Mouse (Mus musculus) midbrain, embryonic 12.5 days (tissue): ENCODE data around the gene Itln1. TPM values are rescaled to one million over a fixed set of nuclear protein-coding genes. Genes with fewer than 3 reads are reported as not detected.
"Not testable (repeated sequence)": the region's sequence is repeated elsewhere in the genome, so short reads cannot be mapped to it uniquely, and the experiment has no call there.

Experiments used
- ATAC-seq: fragments of 200-750 bp; cut with Nextera tagmentation; 2 replicates; pipeline ENCODE4 v1.8.0; 2017; ENCODE audit warnings: low read depth, moderate TSS enrichment, moderate library complexity; ENCODE audit not compliant: low FRiP score
- H3K27ac ChIP-seq: fragments of 300-500 bp; sonication (generic); replicated peaks from 2 replicates; pipeline ENCODE4 v1.5.1; 2016; ENCODE audit warnings: mild to moderate bottlenecking
- H3K27me3 ChIP-seq: fragments of 300-500 bp; sonication (generic); 2 replicates; pipeline ENCODE4 v1.6.1; 2016; ENCODE audit warnings: mild to moderate bottlenecking
- H3K36me3 ChIP-seq: fragments of 300-500 bp; sonication (generic); 2 replicates; pipeline ENCODE4 v1.6.1; 2016
- H3K4me1 ChIP-seq: fragments of 300-500 bp; sonication (generic); 2 replicates; pipeline ENCODE4 v1.6.1; 2016
- H3K4me2 ChIP-seq: fragments of 300-500 bp; sonication (generic); replicated peaks from 2 replicates; pipeline ENCODE4 v1.6.1; 2016; ENCODE audit warnings: mild to moderate bottlenecking, moderate library complexity
- H3K4me3 ChIP-seq: fragments of 300-500 bp; sonication (generic); 2 replicates; pipeline ENCODE4 v1.5.1; 2016; ENCODE audit warnings: mild to moderate bottlenecking
- H3K9ac ChIP-seq: fragments of 300-500 bp; sonication (generic); replicated peaks from 2 replicates; pipeline ENCODE4 v1.6.1; 2016; ENCODE audit warnings: mild to moderate bottlenecking, moderate library complexity
- H3K9me3 ChIP-seq: fragments of 300-500 bp; sonication (generic); 2 replicates; pipeline ENCODE4 v1.6.1; 2016; ENCODE audit warnings: mild to moderate bottlenecking
- WGBS: fragments of 180-500 bp; shearing (Covaris S2); methylation state at CpG from one replicate; pipeline ENCODE4 v1.1.7; 2016; 5-methylcytosine and 5-hydroxymethylcytosine counted together
- polyA plus RNA-seq: library from polyadenylated mRNA; unstranded; fragments of >200 nt; fragmentation: Nextera tagmentation; extraction: Ambion mirVana; gene quantifications from 2 replicates; pipeline ENCODE4 v1.2.1, GENCODE M21; 2016

Itln1 gene
- polyA plus RNA-seq, 1 experiment from 2014 or later = not detected

- Histone ChIP-seq H3K4me2 (no peak overlapping the region), H3K27me3 (no peaks in the 10 kb centered on the region), H3K4me3 (no peak overlapping the region), H3K27ac (no peak overlapping the region), H3K9me3 (peaks cover 3% of the 10 kb centered on the region; the same call in 1 of the 2 replicates), H3K36me3 (no peaks in the 10 kb centered on the region), H3K9ac (no peak overlapping the region), H3K4me1 (no peaks in the 10 kb centered on the region)
- WGBS = 76% methylated on average over 8 of the region's 8 CpGs
- ATAC-seq = no peak
Observed at GRCm38 (mm10) chr1:171477123-171477522, 58.0 kb downstream of the Itln1 start.

GRCm38 (mm10) chr1:171473920-171474640, 61.0 kb downstream of the Itln1 start:
- Histone ChIP-seq H3K36me3 (no peaks in the 10 kb centered on the region), H3K4me1 (no peaks in the 10 kb centered on the region), H3K4me2 (no peak overlapping the region), H3K27me3 (no peaks in the 10 kb centered on the region; the same call in 1 of the 2 replicates), H3K4me3 (no peak overlapping the region), H3K9ac (no peak overlapping the region), H3K27ac (no peak overlapping the region), H3K9me3 (no peaks in the 10 kb centered on the region)
- ATAC-seq = no peak
- WGBS = 70% methylated on average over 9 of the region's 9 CpGs

- H3K9ac ChIP-seq = no peak overlapping the region
- 80% methylated on average over 4 of the region's 4 CpGs for WGBS
- H3K9me3 ChIP-seq = no peaks in the 10 kb centered on the region
- ATAC-seq = no peak
- H3K4me2 ChIP-seq = no peak overlapping the region
- no peaks in the 10 kb centered on the region; the same call in 1 of the 2 replicates for H3K27me3 ChIP-seq
- H3K4me1 ChIP-seq = no peaks in the 10 kb centered on the region
- no peak overlapping the region for H3K27ac ChIP-seq
- no peak overlapping the region for H3K4me3 ChIP-seq
- no peaks in the 10 kb centered on the region for H3K36me3 ChIP-seq
Observed at GRCm38 (mm10) chr1:171473506-171473905, 61.6 kb downstream of the Itln1 start.

GRCm38 (mm10) chr1:171471941-171472340, 63.2 kb downstream of the Itln1 start:
- not testable (repeated sequence) for H3K27ac ChIP-seq, H3K36me3 ChIP-seq, H3K4me2 ChIP-seq, H3K9me3 ChIP-seq, ATAC-seq, H3K4me1 ChIP-seq, H3K4me3 ChIP-seq, H3K9ac ChIP-seq, H3K27me3 ChIP-seq
- WGBS = 95% methylated on average over 8 of the region's 8 CpGs

- Histone ChIP-seq H3K36me3 (no peaks in the 10 kb centered on the region), H3K9me3 (no peaks in the 10 kb centered on the region), H3K27ac (no peak overlapping the region), H3K4me1 (no peaks in the 10 kb centered on the region), H3K4me3 (no peak overlapping the region), H3K4me2 (no peak overlapping the region), H3K27me3 (no peaks in the 10 kb centered on the region; the same call in 1 of the 2 replicates), H3K9ac (no peak overlapping the region)
- 44% methylated on average over 1 of the region's 1 CpGs for WGBS
- ATAC-seq = no peak
Observed at GRCm38 (mm10) chr1:171471452-171471851, 63.6 kb downstream of the Itln1 start.

GRCm38 (mm10) chr1:171470896-171471295, 64.2 kb downstream of the Itln1 start:
- no peaks in the 10 kb centered on the region for H3K36me3 ChIP-seq
- no peaks in the 10 kb centered on the region for H3K4me1 ChIP-seq
- H3K9ac ChIP-seq = no peak overlapping the region
- H3K27me3 ChIP-seq = no peaks in the 10 kb centered on the region; the same call in 1 of the 2 replicates
- H3K4me3 ChIP-seq = no peak overlapping the region
- ATAC-seq = no peak
- no peak overlapping the region for H3K4me2 ChIP-seq
- no peak overlapping the region for H3K27ac ChIP-seq
- no peaks in the 10 kb centered on the region for H3K9me3 ChIP-seq
- WGBS = 94% methylated on average over 5 of the region's 5 CpGs

- Histone ChIP-seq H3K9ac (no peak overlapping the region), H3K27ac (no peak overlapping the region), H3K4me3 (no peak overlapping the region), H3K36me3 (no peaks in the 10 kb centered on the region), H3K4me2 (no peak overlapping the region), H3K9me3 (no peaks in the 10 kb centered on the region), H3K4me1 (no peaks in the 10 kb centered on the region), H3K27me3 (no peaks in the 10 kb centered on the region; the same call in 1 of the 2 replicates)
- no peak for ATAC-seq
- 33% methylated on average over 7 of the region's 7 CpGs for WGBS
Observed at GRCm38 (mm10) chr1:171470371-171470871, 64.7 kb downstream of the Itln1 start.

- no peak for ATAC-seq
- Histone ChIP-seq H3K4me3 (no peak overlapping the region), H3K27me3 (no peaks in the 10 kb centered on the region; the same call in 1 of the 2 replicates), H3K27ac (no peak overlapping the region), H3K9ac (no peak overlapping the region), H3K4me1 (no peaks in the 10 kb centered on the region), H3K4me2 (no peak overlapping the region), H3K36me3 (no peaks in the 10 kb centered on the region), H3K9me3 (no peaks in the 10 kb centered on the region)
- WGBS = 97% methylated on average over 3 of the region's 3 CpGs
Observed at GRCm38 (mm10) chr1:171469678-171470077, 65.4 kb downstream of the Itln1 start.

Other genes with a start within 250 kb of the Itln1 start
- gene Usp21, start 247.3 kb downstream of the Itln1 start, polyA plus RNA-seq = 113 and 119 TPM in 2 replicates
- gene Ufc1, start 240.3 kb downstream of the Itln1 start, polyA plus RNA-seq = 106 TPM in 2 replicates
- gene Dedd, start 206.1 kb downstream of the Itln1 start, polyA plus RNA-seq = 49.3 and 51.9 TPM in 2 replicates
- gene Nit1, start 189.6 kb downstream of the Itln1 start, polyA plus RNA-seq = 45.9 and 49.7 TPM in 2 replicates
- gene Pfdn2, start 189.6 kb downstream of the Itln1 start, polyA plus RNA-seq = 140 and 149 TPM in 2 replicates
- gene Klhdc9, start 174.5 kb downstream of the Itln1 start, polyA plus RNA-seq = 1.9 and 2.3 TPM in 2 replicates
- gene Nectin4, start 165.2 kb downstream of the Itln1 start, polyA plus RNA-seq = 0.88 and 1.4 TPM in 2 replicates
- 1.0 and 1.4 TPM in 2 replicates for gene Arhgap30, start 146.3 kb downstream of the Itln1 start, polyA plus RNA-seq
- gene Usf1, start 124.0 kb downstream of the Itln1 start, polyA plus RNA-seq = 175 and 190 TPM in 2 replicates
- gene Tstd1, start 116.4 kb downstream of the Itln1 start, polyA plus RNA-seq = 9.9 and 10.5 TPM in 2 replicates
- gene F11r, start 97.8 kb downstream of the Itln1 start, polyA plus RNA-seq = 10.1 and 12.4 TPM in 2 replicates
- 19.0 and 21.8 TPM in 2 replicates for gene Alyref2, start 31.8 kb downstream of the Itln1 start, polyA plus RNA-seq
- gene Cd244a, start 23.9 kb upstream of the Itln1 start, polyA plus RNA-seq = not detected in 2 replicates
- gene Ly9, start 72.1 kb upstream of the Itln1 start, polyA plus RNA-seq = 0.10 TPM in 1 of 2 replicates, not detected in the other
- gene Slamf7, start 117.7 kb upstream of the Itln1 start, polyA plus RNA-seq = not detected in 2 replicates
- gene Cd48, start 146.7 kb upstream of the Itln1 start, polyA plus RNA-seq = 0.39 and 0.79 TPM in 2 replicates
- 0.09 and 0.19 TPM in 2 replicates for gene Slamf1, start 231.8 kb upstream of the Itln1 start, polyA plus RNA-seq